Mouse (Mus musculus) kidney, postnatal 25 days (tissue): Measurements from ENCODE around the gene Aurkb.

ENCODE experiments used
- DNase-seq, 2 experiments: peaks; one replicate each; pipeline ENCODE4 v3.0.0; 2021; ENCODE audit warnings: mixed read lengths in 2 of 2

Gene Aurkb

DNA sequence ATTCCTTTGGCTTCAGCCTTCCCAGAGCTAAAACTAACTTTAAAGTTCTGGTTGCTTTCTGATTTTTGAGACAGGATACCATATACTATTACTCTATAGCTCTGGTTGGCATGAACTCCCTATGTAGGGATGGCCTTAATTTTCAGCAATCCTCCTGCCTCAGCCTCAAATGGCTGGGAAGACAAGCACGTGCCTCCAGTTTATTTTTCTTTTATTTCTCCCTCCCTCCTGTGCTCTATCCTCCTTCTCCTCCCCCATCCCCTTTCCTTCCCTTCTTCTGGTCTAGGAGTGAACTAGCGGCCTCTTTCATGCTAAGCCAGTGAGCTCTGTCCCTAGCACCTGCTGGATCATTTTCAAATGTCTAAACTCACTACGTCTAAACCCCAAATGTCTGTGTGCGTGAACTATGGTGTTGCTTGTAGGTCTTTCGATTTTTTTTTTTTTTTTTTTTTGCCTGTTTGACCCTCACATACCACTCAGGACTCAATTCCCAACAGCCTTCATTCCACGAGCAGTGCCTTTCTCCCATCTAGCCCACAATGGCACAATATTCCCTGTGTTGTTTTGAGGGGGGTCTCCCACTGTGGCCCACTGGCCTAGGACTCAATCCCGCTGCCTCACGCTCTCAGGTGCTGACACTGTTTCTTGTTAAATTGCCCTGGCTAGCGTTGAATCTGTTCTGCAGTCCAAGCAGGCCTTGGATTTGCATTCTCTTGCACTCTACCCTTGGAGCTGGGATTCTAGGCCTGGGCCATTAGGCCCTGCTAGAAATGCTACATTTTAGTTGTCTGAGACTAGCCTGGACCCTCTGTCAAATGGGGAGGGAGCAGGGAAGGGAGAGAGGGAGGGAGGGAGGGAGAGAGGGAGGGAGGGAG, 19.0 kb downstream of the Aurkb start:
- DNase-seq = no peak

- DNase-seq = no peak
Measured at GRCm38 (mm10) chr11:69065394-69065925, 20.0 kb downstream of the Aurkb start.

DNA sequence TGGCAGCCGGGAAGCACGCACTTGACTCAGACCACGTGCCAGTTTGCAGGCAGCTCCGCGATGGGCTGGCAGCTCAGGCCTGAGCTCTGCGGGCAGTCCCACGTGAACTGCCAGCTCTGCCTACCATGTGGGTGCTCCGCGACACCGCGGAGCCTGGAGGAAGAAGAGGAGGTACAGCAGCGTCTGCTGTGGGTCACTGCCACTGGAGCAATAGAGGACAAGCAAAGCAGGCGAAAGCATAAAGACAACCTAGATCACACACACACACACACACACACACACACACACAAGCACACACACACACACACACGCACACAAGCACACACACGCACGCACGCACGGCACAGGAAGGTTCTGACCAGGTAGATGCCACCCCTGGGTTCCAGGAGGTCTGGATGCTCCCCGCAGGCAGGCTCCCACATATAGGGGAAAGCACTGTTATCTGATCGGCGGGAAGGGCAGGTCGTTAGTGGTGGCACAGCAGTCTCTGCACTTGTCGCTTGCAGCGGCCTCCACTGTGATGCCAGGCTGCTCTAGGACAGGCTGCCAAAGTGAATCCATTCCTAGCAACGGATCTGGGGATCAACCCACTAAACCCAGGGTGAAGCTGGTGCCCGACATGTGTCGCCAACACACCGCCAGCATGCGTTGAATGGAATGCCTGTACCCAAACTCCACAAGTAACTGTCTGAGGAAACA, 20.9 kb downstream of the Aurkb start:
- DNase-seq = peak; percentile 25 to 78

GRCm38 (mm10) chr11:69066956-69067355, 21.5 kb downstream of the Aurkb start:
- DNase-seq = peak; percentile 91 to 93

- DNase-seq = no peak
Measured at GRCm38 (mm10) chr11:69067601-69068000, 22.2 kb downstream of the Aurkb start.

GRCm38 (mm10) chr11:69070093-69070492, 24.6 kb downstream of the Aurkb start:
- peak in 1 of 2 experiments; percentile 43 for DNase-seq

- peak; percentile 96 to 97 for DNase-seq
Measured at GRCm38 (mm10) chr11:69070590-69071222, 25.3 kb downstream of the Aurkb start, which contains the start of gene Tmem107. Tmem107 (plus strand) TSS chr11:69070806.

- no peak for DNase-seq
Measured at GRCm38 (mm10) chr11:69071262-69071661, 25.8 kb downstream of the Aurkb start.

- peak in 1 of 2 experiments; percentile 33 for DNase-seq
Measured at GRCm38 (mm10) chr11:69072234-69072633, 26.8 kb downstream of the Aurkb start.

DNA sequence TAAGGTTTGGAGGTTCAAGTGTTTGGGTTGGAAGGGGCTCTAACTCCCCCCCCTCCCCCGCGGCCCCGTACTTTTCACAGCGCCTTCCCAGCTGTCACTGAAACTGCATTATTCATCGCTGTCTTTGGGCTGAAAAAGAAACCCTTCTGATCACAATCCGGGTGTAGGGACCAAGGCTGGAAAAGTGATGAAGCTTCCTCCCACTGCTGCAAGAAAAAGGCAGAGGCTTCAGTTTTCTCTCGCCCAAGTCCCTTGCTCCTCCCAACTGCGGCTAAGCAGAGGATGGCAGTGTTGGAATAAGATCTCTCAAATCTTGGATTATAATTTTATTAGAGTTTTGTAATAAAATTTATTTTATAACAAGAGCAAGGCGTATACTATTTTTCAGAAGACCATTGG, 27.2 kb downstream of the Aurkb start:
- DNase-seq = no peak

GRCm38 (mm10) chr11:69073065-69073888, 27.8 kb downstream of the Aurkb start:
- peak; percentile 90 to 92 for DNase-seq

- peak in 1 of 2 experiments; percentile 27 for DNase-seq
Measured at GRCm38 (mm10) chr11:69073951-69074775, 28.7 kb downstream of the Aurkb start.

- no peak for DNase-seq
Measured at GRCm38 (mm10) chr11:69074776-69075069, 29.3 kb downstream of the Aurkb start.

DNA sequence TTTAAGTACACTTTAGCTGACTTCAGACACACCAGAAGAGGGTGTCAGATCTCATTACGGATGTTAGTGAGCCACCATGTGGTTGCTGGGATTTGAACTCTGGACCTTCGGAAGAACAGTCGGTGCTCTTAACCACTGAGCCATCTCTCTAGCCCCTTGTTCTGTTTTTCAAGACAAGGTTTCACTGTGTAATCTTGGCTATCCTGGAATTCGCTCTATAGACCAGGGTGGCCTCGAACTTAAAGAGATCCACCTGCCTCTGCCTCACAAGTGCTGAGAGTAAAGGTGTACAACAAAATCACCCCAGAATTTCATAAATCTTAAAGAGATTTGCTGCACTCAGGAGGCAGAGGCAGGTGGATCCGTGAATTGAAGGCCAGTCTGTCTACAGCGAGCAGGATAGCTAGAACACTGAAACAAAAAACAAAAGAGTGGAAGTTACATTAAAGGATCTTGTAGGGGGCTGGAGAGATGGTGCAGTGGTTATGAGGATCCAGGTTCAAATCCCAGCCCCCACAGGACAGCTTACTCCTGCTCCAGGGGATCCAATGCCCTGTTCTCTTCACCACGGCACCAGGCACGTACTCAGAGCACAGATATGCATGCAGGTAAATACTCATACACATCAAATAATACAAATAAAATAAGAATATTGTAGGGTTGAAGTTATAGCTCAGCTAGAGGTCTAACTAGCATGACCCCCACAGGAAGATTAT, 30.5 kb downstream of the Aurkb start:
- no peak for DNase-seq

DNA sequence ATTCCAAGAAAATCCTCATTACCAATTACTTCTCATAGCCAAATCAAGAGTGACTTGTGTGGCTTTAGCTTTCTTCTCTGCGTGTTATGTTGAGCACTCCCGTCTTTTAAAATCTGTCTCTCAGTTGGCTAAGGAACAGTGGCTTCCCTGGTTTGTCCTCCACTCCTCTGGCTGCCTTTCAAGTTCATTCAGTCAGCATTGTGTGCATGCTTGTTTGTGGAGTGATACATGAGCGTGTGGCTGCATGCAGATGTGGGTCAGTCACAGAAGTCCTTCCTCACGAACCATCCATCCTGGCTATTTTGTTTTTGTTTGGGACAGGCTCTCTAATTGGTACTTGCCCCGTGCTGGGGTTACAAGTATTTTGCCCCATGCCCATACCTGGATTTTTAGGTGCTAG, 31.1 kb downstream of the Aurkb start:
- peak in 1 of 2 experiments; percentile 23 for DNase-seq

DNA sequence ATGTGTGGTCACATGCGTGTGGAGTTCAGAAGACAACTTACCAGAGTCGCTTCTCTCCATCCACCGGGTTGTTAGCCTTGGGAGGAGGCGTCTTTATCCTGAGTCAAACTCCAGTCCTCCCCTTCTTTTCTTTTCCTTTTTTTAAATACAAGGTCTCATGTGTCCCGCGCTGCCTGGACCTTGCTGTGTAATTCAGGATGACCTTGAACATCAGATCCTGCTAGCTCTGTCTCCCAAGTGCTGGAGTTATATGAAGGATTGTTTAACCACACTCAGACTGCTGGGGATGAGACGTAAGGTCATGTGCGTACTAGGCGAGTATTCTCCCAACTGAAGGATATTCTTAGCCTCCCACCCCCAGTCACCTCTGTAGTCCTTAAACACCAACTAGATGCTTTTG, 31.9 kb downstream of the Aurkb start:
- DNase-seq = peak in 1 of 2 experiments; percentile 17

DNA sequence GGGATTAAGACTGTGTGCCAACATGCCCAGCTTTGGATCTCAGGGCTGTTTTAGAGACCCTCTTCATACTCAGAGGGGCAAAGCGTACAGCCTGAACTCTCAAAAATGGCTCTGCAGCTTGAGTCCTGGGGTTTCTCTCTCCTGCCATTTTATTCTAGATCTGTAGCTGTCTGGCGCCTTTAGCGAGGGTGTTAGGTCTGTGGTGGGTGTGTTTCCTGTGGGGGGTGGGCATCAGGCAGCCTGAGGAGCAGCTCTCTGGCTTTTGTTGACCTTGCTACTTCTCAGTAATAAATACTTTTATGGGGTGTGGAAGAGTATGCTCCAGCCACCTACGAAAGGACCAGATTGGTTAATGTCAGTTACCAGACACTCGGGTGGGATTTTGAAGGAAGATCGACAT, 32.6 kb downstream of the Aurkb start:
- DNase-seq = peak in 1 of 2 experiments; percentile 20

DNA sequence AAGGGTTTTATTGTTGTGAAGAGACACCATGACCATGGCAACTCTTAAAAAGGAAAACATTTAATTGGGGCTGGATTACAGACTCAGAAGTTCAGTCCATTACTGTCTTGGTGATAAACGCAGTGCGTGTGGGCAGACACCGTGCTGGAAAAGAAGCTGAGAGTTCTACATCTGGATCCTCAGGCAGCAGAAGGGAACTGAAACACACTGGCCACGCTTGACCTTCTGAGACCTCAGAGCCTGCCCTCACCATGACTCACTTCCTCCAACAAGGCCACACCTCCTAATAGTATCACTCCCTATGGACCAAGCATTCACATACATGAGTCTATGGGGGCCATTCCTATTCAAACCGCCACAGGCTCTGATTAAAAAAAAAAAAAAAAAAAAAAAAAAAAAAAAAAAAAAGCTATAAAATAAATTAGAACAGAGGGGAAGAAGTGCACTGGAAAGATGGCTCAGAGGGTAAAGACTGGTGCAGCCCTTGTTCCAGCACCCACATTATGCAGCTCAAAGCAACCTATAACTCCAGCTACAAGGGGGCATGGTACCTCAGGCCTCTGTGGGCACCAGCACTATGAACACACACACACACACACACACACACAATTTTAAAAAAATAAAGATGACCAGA, 33.5 kb downstream of the Aurkb start:
- peak in 1 of 2 experiments; percentile 43 for DNase-seq

GRCm38 (mm10) chr11:69080102-69080854, 34.8 kb downstream of the Aurkb start:
- DNase-seq = peak in 1 of 2 experiments; percentile 76
